Mouse (Mus musculus): ENCODE data around the gene Kcnc1. TPM values are rescaled to one million over a fixed set of nuclear protein-coding genes. Genes with fewer than 3 reads are reported as not detected.

The Kcnc1 gene
- total RNA-seq (2023), result 12.5 TPM

DNA sequence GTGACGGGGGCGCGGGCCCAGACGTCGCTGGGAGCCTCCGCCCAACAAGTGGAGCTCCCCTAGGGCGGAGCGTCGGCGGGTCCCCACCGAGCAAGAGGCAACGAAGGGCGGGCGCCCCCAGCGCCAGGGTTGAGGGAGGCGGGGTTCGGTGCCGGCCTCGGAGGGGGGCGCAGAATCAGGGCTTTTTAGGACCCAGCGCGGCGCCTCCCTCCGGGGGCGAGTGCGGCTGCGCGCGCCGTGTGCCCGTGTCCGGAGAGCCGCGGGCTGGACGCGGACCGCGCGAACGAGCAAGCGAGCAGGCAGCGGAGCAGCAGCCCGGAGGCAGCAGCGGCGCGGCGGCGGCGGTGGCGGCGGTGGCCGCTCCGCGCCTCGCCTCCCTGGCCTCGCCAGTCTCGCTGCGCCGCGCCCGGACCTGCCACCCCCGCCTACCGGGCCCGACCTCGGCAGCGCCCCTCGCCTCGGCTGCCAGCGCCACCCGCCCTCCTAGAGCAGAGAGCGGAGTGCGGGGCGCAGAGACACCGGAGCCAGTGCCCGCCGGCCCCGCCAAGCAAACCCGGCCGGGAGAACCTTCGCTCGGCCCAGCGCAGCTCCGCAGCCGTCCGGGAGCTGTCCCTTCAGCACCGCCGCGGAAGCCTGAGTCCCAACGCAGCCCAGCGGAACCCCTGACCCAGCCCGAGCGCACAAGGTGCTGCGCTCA lies at the start of gene Kcnc1:
TSS of gene Kcnc1 (plus strand) at position 267 of the 697 bp plus-strand sequence.

DNA sequence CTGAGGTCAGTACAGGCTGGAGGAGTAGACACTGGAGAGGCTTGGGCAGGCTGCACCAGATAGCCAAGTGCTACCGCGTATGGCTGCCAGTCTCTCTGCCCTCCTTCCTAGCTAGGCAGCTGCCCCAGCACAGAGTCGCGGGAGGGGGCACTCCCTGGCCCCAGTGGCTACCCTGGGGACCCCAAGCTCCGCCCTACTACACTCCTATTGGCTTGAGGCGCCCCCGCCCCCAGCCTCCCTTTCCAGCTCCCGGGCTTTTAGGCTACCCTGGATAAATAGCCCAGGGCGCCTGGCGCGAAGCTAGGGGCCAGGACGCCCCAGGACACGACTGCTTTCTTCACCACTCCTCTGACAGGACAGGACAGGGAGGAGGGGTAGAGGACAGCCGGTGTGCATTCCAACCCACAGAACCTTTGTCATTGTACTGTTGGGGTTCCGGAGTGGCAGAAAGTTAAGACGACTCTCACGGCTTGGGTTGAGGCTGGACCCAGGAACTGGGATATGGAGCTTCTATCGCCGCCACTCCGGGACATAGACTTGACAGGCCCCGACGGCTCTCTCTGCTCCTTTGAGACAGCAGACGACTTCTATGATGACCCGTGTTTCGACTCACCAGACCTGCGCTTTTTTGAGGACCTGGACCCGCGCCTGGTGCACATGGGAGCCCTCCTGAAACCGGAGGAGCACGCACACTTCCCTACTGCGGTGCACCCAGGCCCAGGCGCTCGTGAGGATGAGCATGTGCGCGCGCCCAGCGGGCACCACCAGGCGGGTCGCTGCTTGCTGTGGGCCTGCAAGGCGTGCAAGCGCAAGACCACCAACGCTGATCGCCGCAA lies 19.9 kb upstream of the Kcnc1 start, which contains the start of gene Myod1:
TSS of gene Myod1 (plus strand) at position 303 of the 836 bp plus-strand sequence.

Other genes starting within 250 kb of the Kcnc1 start
- 0.21 TPM for gene Abcc8, start 216.5 kb upstream of the Kcnc1 start, total RNA-seq (2023)
- gene Ush1c, start 158.0 kb upstream of the Kcnc1 start, total RNA-seq (2023), result 0.67 TPM
- gene Otog, start 155.5 kb upstream of the Kcnc1 start, total RNA-seq (2023), result 0.12 TPM
- not detected for gene Myod1, start 20.0 kb upstream of the Kcnc1 start, total RNA-seq (2023)
- 17.8 TPM for gene Sergef, start 243.3 kb downstream of the Kcnc1 start, total RNA-seq (2023)